Mouse (Mus musculus) frontal cortex, postnatal 14 days (tissue): ENCODE data around the gene Prc1.
A peak's percentile ranks its signal among the peaks of the same experiment; 100 is the strongest.

ENCODE experiments used
- DNase-seq, 2 experiments: peaks; one replicate each; pipeline ENCODE4 v3.0.0; 2022; ENCODE audit warnings: low spot score in 2 of 2

Gene Prc1

DNA sequence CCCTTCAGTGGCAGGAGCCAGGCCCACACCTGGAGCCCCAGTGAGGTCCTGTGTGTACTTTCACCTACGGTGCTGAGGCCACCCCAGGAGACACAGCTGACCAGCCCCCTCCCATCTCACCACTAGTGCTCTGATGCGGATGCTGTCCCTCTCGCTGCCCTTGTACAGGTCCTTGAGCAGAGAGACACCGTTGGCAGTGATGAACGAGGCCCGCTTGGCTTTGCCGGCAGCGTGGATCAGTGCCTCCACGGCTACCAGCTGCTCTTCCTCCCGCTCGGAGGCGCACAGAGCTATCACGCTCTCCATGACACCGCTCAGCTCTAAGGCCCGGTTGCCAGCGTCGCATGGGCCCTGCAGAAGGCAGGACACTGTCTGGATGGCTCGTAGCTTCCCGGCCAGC, 37.2 kb downstream of the Prc1 start:
- DNase-seq, result no peak

GRCm38 (mm10) chr7:80334848-80335247, 40.6 kb downstream of the Prc1 start:
- no peak for DNase-seq

GRCm38 (mm10) chr7:80336932-80337331, 42.7 kb downstream of the Prc1 start:
- DNase-seq, result no peak

- no peak for DNase-seq
Observed at GRCm38 (mm10) chr7:80339371-80339770, 45.1 kb downstream of the Prc1 start.

DNA sequence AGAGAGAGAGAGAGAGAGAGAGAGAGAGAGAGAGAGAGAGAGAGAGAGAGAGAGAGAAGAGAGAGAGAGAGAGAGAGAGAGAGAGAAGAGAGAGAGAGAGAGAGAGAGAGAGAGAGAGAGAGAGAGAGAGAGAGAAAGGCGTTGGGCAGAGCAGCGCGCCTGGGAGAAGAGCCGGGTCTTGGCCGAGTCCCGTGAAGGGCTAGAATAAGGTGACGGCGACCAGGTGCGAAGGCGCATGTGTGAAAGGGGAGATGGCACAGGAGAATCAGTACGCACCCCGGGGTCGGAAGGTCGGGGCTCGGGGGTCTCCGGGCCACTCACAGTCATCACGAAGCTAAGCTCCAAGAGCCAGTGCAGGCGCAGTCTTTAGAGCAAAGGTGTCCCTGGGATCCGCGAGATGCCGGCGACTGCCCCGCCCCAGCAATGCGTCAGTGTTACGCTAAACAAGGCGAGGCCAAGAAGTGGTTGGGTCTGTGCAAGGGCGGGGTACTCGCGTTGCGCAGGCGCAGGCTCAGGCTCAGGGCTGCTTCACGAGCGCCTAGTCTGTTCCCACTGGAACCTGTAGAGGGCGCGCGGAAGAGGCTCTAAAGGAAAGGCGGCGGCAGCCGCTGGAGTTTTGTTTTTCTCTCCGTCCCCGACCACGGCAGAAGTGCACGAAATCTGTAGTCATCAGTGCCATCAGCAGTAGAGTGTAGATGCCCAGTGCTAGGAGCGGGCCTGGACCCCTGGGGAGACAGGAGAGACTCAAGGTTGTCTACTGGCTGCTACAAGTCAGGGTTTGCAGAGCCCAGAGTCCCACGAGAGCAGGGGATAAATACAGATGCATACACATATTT, 45.8 kb downstream of the Prc1 start:
- DNase-seq, result peak; percentile 95 to 96

DNA sequence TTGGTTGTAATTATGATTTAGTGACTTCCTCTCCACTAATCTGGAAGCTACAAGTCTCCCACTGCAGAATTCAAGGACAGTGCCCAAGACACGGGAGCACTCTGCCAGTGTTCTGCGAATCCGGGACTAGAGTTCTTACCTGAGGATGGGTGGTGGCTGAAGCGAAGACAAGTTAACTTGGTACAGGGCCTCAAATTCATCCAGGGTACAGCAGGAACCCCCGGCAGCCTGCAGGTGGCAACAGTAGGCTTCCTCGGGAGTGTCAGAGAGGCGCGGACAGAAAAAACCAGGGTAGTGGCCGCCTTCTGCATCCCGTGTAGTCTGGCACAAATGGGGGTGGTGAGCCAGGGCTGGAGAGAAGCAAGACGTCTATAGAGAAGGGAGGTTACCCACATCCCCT, 46.5 kb downstream of the Prc1 start, which contains the start of gene Unc45a:
TSS of gene Unc45a (minus strand) at position 213 of the 400 bp plus-strand sequence.
- peak; percentile 50 to 52 for DNase-seq

DNA sequence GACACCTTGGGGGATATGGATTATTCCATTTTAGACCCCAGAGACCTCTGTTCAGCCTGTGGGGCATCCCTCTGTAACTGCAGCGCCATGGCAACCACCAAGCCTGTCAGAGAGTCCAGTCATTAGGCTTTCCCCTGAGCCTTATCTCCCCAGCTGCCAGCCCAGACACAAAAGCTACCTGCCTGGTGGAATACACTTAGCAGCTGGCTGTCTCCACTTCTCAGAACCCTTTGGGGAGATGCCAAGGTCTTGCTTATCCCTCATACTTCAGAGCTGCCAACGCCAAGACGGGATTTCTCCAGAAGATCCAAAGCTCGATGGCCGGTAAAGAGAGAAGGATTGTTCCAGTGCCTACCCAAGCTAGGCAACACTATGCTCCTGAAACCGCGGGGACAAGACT, 47.5 kb downstream of the Prc1 start:
- DNase-seq, result no peak

DNA sequence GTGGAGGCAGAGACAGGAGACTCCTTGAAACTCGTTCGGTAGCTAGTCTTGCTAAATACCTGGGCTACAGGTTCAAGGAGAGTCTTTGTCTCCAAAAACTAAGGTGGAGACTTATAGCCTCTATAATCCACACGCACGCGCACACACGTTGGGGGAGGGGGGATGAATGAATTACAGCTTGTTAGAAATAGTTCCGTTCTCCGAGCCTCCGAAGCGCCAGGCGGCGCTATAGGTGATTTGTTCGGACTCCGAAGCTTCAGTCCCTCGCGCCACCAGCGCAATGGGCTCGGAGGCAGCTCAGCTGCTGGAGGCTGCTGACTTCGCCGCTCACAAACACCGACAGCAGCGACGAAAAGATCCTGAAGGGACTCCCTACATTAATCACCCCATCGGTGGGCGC, 48.6 kb downstream of the Prc1 start, which contains the start of gene Hddc3:
TSS of gene Hddc3 (plus strand) at position 247 of the 400 bp plus-strand sequence.
- DNase-seq, result peak; percentile 89 to 90

GRCm38 (mm10) chr7:80343270-80344018, 49.2 kb downstream of the Prc1 start:
- DNase-seq, result no peak

DNA sequence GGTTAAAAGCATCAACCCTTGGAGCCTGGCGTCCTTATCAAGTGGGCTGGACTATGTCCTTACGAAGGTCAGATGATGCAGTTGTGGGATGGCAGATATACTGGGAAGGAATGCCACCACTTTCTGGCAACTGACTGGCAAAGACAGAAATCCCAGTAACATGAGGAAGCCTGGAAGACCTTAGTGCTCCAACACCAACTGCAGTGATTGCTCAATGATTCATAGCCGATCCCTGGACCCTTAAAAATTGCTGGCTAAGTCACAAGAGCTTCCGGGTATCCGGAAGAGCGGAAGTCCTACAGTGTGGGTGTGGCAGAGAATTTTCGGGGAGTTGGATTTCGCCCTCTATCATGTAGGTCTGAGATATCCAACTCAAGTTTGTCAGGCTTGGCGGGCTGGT, 51.9 kb downstream of the Prc1 start:
- DNase-seq, result no peak

DNA sequence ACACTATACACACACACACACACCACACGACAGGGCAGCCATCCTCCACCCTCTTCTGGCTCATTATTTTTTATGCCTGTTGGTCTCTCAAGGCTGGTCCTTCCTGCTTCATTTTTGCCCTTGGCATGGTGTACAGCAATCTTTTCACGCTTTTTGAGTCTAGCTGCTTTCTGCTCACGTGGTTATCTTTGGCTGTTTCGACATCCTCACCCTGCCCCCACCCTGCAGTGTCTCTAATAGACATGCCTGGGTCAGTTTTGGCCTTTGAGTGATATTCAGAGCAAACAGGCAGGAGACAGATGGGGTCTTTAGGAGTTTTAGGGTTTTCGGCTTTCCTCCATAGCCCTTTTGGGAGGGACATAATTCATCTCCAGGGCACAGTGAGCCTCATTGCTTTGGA, 52.6 kb downstream of the Prc1 start:
- DNase-seq, result no peak

GRCm38 (mm10) chr7:80347670-80348586, 53.7 kb downstream of the Prc1 start:
- no peak for DNase-seq

- DNase-seq, result no peak
Observed at GRCm38 (mm10) chr7:80350808-80351207, 56.6 kb downstream of the Prc1 start.

- DNase-seq, result no peak
Observed at GRCm38 (mm10) chr7:80352920-80353319, 58.7 kb downstream of the Prc1 start.

DNA sequence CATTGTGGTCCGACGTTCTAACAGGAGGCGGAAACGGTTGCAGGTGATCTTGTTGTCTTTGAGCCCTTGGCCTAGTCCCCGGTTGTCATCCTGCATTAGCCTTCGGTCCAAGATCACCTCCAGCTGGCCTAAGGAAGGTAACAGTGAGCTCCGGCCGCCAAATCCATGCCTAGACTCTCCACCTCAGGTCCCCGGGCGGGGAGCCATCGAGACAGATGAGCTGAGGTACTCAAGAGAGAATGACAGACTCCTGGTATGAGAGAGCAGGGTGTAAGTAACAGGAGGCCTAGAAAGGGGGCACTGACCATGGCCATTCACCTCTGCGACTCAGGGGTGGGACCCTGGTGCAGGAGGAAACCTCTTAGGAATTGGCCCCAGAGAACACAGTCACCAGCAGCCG, 62.1 kb downstream of the Prc1 start:
- no peak for DNase-seq

- no peak for DNase-seq
Observed at GRCm38 (mm10) chr7:80357156-80357555, 62.9 kb downstream of the Prc1 start.

GRCm38 (mm10) chr7:80358039-80358438, 63.8 kb downstream of the Prc1 start:
- no peak for DNase-seq

GRCm38 (mm10) chr7:80360435-80360834, 66.2 kb downstream of the Prc1 start:
- no peak for DNase-seq

DNA sequence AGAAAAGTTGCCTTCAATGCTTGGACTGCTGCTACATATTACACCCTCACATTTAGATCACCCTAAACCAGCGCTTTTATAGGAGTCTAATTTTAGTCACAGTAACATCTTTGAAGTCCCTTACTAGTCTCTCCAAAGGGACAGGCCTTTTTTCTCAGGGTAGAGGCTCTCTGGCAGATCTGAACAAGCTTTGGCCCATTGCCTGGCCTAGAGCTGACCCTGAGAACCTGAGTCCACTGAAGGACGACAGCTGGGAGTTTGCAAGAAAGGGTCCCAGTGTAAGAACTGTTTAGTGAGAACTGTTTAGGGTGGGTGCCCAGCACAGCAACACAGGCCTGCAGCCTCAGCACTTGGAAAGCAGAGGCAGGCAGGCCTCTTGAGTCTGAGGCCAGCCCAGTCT, 71.5 kb downstream of the Prc1 start:
- DNase-seq, result no peak
